Mouse (Mus musculus) ZHBTc4 (cell line): ENCODE data around the gene Wtip.
"Not testable (repeated sequence)": the region's sequence is repeated elsewhere in the genome, so short reads cannot be mapped to it uniquely, and the experiment has no call there.

Source experiments
- DNase-seq: peaks from one replicate; pipeline ENCODE4 v3.0.0-alpha.2; 2011; ENCODE audit warnings: low read depth, low spot score

Gene Wtip

DNA sequence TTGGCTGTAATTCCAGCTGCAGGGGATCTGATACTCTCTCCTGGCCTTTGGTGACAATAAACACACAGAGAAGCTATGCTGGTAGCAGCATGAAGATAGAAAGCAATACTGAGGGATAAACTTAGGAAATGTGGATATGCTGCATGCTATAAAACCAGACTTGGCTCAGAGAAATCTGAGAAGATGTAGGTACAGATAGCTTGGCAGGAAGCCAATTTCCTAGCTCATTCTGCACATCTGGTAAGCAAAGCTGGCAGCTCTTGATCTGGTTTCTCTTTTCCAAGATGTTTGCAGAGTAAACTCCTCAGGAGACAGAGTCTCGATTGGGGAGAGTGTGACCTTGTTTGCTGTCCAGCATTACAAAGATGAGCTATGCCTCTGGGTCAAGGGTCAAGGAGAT, 12.4 kb downstream of the Wtip start:
- not testable (repeated sequence) for DNase-seq

- no peak for DNase-seq
Measured at GRCm38 (mm10) chr7:34116601-34117000, 16.5 kb downstream of the Wtip start.

DNA sequence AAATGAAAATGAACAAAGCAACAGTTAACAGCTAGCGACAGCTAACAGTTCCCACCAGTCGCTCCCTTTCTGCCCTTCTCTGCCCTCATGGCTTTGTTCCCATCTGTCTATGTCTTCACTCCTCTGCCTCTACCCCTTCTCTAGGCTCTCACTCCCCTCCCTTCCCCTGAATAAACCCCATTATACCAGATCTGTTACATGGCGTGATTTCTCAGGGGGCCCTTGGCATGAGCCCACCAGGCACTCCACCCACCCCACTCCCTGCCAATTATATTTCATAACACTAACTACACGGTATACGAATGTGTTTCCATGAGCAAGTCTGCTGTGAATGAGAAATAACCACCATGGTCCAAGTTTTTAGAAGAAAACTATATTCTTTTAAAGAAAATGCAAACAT, 23.9 kb downstream of the Wtip start:
- no peak for DNase-seq

GRCm38 (mm10) chr7:34101276-34101675, 31.8 kb downstream of the Wtip start:
- no peak for DNase-seq

DNA sequence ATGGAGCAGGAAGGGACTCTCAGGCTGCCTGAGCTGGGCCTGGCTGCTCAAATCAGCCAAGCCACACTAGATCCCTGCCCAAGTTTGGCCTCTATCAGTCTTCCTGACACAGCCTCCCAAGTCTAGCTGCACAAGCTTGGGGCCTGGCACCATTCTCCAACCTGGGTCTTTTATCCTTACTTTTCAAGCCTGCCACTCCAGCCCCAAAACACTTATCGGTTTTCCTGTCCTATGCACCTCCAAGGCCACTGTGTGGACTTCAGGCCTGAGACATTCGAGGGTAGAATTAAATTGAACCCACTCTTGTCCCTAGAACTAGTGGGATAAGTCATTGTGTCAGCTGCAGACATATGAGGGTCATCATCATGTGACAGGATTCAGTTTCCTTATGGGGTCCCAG, 33.1 kb downstream of the Wtip start:
- no peak for DNase-seq

GRCm38 (mm10) chr7:34094911-34095481, 38.1 kb downstream of the Wtip start, which contains the start of gene Scgb1b30:
Gene Scgb1b30, plus strand, starts transcription at chr7:34095431.
- DNase-seq: no peak

DNA sequence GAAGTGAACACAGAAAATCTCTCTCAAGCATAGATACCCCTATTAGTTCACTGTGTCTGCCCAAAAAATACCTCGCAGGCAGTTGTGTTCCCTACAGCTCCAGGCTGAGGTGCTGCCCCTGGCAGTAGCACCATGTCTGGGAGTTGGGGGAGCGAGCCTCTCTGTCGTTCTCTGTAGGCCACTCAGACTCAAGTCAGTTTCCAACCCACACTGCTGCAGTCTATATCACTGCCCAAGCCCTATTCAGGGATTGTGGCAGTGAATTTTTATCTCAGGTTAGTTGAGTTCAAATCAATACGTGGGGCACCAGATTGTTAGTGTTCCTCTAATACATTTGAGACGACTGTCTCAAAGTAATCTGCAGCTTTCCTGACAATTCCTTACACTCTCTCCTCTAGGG, 64.9 kb downstream of the Wtip start:
- DNase-seq: not testable (repeated sequence)
